Mouse (Mus musculus) E14TG2a.4 (cell line): ENCODE results near the gene Pde1c.

Experiments
- CTCF ChIP-seq: conservative IDR thresholded peaks from 2 replicates; pipeline ENCODE4 v1.5.1; 2014; ENCODE audit warnings: low read length
- NANOG ChIP-seq: IDR thresholded peaks from 2 replicates; pipeline ENCODE4 v1.6.1; 2014; ENCODE audit warnings: borderline replicate concordance, low read length, mixed read lengths
- POU5F1 ChIP-seq: IDR thresholded peaks from 2 replicates; pipeline ENCODE4 v1.6.1; 2014; ENCODE audit warnings: low read length, borderline replicate concordance

DNA sequence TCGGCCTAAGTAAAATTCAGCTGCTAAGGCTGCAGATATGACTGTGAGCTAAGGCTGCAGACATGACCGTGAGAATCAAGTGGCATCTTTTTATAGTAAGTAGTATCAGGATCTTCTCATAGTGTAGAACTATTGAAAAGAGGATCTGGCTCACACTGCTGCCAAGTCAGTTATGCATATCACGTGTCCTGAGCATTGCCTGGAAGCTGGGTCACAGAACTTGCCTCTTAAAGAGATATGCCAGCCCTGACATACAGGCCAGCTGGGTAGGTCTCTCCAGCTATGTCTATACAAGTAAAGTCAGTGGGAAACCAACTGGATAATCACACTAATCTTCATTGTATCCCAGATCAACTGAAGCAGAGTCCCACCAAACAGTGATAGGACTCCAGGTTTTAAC lies 83.8 kb downstream of the Pde1c start:
- TF ChIP-seq CTCF (no peak), NANOG (no peak), POU5F1 (no peak)
